Mouse (Mus musculus): Measurements from ENCODE around the gene Dcaf5.

The Dcaf5 gene

DNA sequence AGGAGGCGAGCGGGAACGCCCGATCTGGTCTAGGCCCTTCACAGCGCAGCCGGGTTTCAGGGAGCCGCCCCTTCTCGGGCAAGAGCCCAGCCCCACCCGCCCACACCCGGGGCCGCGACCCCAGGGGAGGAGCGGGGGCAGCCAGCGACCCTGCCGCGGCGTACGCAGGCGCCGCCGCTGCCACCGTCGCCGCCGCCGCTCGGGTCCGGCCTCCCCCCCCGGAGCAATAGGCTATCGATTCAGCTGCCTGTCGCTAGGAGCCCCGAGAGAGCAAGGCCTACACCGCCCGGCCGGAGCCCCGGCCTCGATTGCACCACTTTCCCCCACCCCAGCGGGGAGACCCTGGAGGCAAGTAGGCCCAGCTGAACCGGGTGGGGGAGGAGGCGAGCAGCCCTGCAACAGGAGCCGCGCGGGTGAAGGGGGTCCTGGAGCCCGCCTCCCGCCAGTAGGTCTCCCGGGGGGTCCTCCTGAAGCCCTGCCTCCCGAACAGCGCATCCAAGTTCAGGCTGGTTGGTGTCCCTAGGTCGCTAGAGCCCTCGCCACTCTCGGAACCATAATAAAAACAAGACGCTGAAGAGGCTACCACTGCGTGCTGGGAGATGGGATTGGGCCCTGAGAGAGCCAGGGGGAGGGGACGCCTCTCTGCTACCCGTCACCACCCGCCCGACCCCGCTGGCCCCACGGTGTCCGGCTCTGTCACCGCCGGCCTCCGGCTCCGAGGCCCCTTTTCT is 1.3 kb downstream of the Dcaf5 start:
- ChIA-PET POLR2A (interaction anchor here in 2 of 4 experiments (0.6 to 1.5 kb wide), 8 partner anchors 31 to 236 kb away, joined by 3 to 4 read pairs (median 3); partner anchors contain the start of gene Slc39a9 (in 1 of the 2)), CTCF (interaction anchor here in 2 of 4 experiments (0.6 to 0.9 kb wide), 2 partner anchors 27 to 482 kb away, joined by 3 read pairs; no protein-coding TSS in a partner anchor)

DNA sequence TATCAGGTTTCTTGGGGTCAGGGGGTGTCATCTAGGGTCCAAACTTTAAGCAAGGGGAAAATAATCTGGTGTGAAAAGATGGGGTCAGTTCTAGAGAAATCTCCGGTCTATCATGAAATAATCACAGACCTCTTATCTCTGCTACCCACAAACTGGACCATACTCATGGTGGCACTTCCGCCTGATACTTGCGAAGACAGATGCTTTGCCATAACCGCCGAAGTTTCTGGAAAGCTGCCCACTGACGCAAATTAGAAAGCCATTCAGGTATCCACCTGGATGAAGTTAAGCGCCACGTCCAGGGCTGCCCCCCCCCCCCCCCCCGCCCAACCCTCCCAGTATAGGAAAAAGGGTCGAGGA is 1.8 kb downstream of the Dcaf5 start:
- POLR2A ChIA-PET = interaction anchor here in 2 of 4 experiments (0.6 to 1.5 kb wide), 5 partner anchors 9 to 209 kb away, joined by 3 to 7 read pairs (median 3); partner anchors contain the start of gene Slc39a9 (in 1 of the 2)
- CTCF ChIA-PET = interaction anchor here in 1 of 4 experiments (0.9 kb wide), 1 partner anchor 27 kb away, joined by 3 read pairs; no protein-coding TSS in a partner anchor

GRCm38 (mm10) chr12:80433266-80433665 is 3.1 kb downstream of the Dcaf5 start:
- CTCF ChIA-PET = no interaction called here
- POLR2A ChIA-PET = interaction anchor here in 3 of 4 experiments (0.5 to 1.4 kb wide), 4 partner anchors 23 to 320 kb away, joined by 3 to 5 read pairs (median 3); no protein-coding TSS in a partner anchor

GRCm38 (mm10) chr12:80427683-80428082 is 8.7 kb downstream of the Dcaf5 start:
- ChIA-PET POLR2A (interaction anchor here in 2 of 4 experiments (0.5 to 2.4 kb wide), 2 partner anchors 14 to 311 kb away, joined by 3 to 6 read pairs; no protein-coding TSS in a partner anchor), CTCF (interaction anchor here in 1 of 4 experiments (0.6 kb wide), 1 partner anchor 34 kb away, joined by 4 read pairs; no protein-coding TSS in a partner anchor)

- CTCF ChIA-PET = interaction anchor here in 1 of 4 experiments (0.6 kb wide), 1 partner anchor 8 kb away, joined by 3 read pairs; no protein-coding TSS in a partner anchor
Measured at GRCm38 (mm10) chr12:80415100-80415499, 21.3 kb downstream of the Dcaf5 start.

GRCm38 (mm10) chr12:80410855-80411254 is 25.5 kb downstream of the Dcaf5 start:
- CTCF ChIA-PET = interaction anchor here in 3 of 4 experiments (0.6 to 2.2 kb wide), 6 partner anchors 31 to 252 kb away, joined by 3 to 9 read pairs (median 4); no protein-coding TSS in a partner anchor
- POLR2A ChIA-PET = interaction anchor here in 1 of 4 experiments (0.6 to 1.2 kb wide), 4 partner anchors 16 to 87 kb away, joined by 3 to 4 read pairs (median 3); no protein-coding TSS in a partner anchor

More at GRCm38 (mm10) chr12:80415100-80415499, 21.3 kb downstream of the Dcaf5 start:
- POLR2A ChIA-PET = no interaction called here

- CTCF ChIA-PET = interaction anchor here (0.6 to 4.1 kb wide), 36 partner anchors 9 to 1047 kb away, joined by 3 to 51 read pairs (median 4); partner anchors contain the start of gene Slc39a9 (in 1 of the 4)
- POLR2A ChIA-PET = interaction anchor here in 2 of 4 experiments (0.6 to 2.0 kb wide), 8 partner anchors 14 to 295 kb away, joined by 3 to 8 read pairs (median 3); partner anchors contain the start of genes Erh (in 2 of the 2), Slc39a9 (in 2 of the 2), Dcaf5 (in 1 of the 2) and Zfp36l1 (in 1 of the 2)
Measured at GRCm38 (mm10) chr12:80407824-80408223, 28.6 kb downstream of the Dcaf5 start.

DNA sequence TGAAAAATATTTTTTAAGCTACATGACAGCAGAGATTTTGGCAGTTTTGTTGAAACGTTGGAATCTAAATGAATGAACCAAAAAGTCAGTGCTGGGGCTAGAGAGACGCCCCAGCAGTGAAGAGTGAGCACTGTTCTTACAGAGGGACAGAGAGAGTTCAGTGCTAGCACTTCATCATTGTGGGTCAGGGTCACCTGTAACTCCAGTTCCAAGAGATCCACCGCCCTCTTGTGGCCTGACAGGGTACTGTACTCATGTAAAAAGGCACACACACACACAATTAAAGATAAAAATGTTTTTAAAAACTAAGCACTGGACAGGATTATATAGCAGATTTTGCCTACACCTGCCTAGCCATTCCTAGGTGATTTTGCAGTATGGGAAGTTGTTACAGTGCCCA is 29.8 kb downstream of the Dcaf5 start:
- ChIA-PET CTCF (interaction anchor here (0.6 to 4.1 kb wide), 21 partner anchors 8 to 412 kb away, joined by 3 to 51 read pairs (median 3); no protein-coding TSS in a partner anchor), POLR2A (interaction anchor here in 2 of 4 experiments (0.7 to 2.0 kb wide), 4 partner anchors 30 to 249 kb away, joined by 3 to 7 read pairs (median 4); partner anchors contain the start of genes Erh (in 1 of the 2) and Slc39a9 (in 1 of the 2))

- ChIA-PET CTCF (interaction anchor here in 3 of 4 experiments (0.6 to 1.4 kb wide), 4 partner anchors 9 to 289 kb away, joined by 3 to 4 read pairs (median 3); no protein-coding TSS in a partner anchor), POLR2A (interaction anchor here in 1 of 4 experiments (1.3 kb wide), 1 partner anchor 30 kb away, joined by 3 read pairs; no protein-coding TSS in a partner anchor)
Measured at GRCm38 (mm10) chr12:80404139-80404538, 32.3 kb downstream of the Dcaf5 start.

DNA sequence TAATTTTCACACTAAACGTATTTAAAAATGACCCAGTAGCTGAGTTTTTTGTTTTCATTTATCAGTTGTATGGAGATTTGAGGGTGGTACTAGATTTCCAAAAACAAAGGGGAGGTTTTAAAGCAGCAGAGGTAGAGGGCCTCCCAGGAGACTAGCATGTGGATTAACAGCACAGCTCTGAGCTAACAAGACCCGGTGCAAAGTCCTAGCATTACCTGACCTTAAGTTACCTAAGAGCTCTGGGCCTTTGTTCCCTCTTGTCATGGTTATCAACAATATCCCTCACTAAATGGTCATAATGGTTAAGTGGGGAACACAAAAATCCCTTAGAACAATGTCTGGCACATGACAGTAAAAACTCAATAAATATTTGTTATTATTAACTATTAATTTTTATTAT is 37.3 kb downstream of the Dcaf5 start:
- CTCF ChIA-PET = interaction anchor here in 3 of 4 experiments (0.6 to 1.6 kb wide), 3 partner anchors 8 to 245 kb away, joined by 3 to 4 read pairs (median 4); no protein-coding TSS in a partner anchor

DNA sequence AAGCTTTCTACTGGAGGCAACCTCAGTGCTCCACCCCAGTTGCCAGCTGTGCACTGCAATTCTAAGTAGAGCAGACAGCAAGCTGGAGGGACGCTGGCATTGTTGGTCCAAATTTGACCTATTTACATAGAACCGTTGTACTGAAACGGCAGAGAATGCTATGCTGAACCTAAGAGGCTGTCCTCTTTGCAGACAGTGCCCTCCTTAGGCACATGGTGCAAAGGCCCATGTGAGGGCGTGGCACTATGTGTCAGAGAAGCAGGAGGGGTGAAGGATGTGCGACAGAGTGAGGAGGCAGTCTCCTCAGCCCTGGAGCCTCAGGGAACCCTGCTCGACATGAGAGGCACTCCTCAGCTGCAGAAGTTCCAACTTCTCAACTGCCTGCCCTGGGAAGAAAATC is 40.0 kb downstream of the Dcaf5 start:
- CTCF ChIA-PET = interaction anchor here in 3 of 4 experiments (0.5 to 2.6 kb wide), 5 partner anchors 12 to 1048 kb away, joined by 3 to 11 read pairs (median 4); no protein-coding TSS in a partner anchor
- POLR2A ChIA-PET = interaction anchor here in 1 of 4 experiments (0.5 to 0.6 kb wide), 2 partner anchors 230 to 422 kb away, joined by 3 to 6 read pairs; no protein-coding TSS in a partner anchor

More for the DNA sequence above, 37.3 kb downstream of the Dcaf5 start:
- POLR2A ChIA-PET = no interaction called here

DNA sequence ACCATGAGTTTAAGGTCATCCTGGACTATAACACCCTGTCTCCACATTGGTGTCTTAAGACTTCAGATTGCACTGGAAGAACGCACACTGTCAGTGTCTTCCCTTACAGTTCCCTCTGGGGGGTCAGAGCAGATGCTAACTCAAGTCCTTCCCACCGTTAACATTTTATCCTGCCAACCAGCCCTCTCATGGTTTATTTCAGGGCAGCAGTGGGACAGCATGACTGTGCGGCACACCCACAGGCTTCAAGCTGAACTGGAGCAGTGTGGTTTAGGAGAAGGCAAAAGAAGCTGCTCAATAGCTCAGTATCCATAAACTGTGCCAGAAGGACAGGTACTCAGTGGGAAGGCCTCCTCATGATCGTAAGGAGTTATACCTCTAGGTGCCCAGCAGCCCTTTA is 41.1 kb downstream of the Dcaf5 start:
- CTCF ChIA-PET = interaction anchor here in 1 of 4 experiments (0.7 to 1.6 kb wide), 2 partner anchors 12 to 198 kb away, joined by 3 to 9 read pairs; no protein-coding TSS in a partner anchor
- POLR2A ChIA-PET = interaction anchor here in 1 of 4 experiments (1.1 kb wide), 1 partner anchor 17 kb away, joined by 4 read pairs; no protein-coding TSS in a partner anchor

DNA sequence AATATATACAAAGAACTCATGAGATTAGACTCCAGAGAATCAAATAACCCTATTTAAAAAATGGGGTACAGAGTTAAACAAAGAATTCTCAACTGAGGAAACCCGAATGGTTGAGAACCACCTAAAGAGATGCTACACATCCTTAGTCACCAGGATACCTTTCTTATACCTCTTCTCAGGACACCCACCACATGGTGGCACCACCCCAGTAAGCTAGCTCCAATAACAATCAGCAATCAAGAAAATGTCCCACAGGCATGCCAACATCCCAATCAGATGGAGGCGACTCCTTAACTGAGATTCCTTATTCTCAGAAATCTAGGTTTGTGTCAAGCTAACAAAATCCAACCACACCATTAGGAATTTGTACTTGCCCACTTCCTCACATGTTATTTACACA is 42.4 kb downstream of the Dcaf5 start:
- ChIA-PET POLR2A (interaction anchor here in 1 of 4 experiments (1.3 kb wide), 1 partner anchor 14 kb away, joined by 3 read pairs; no protein-coding TSS in a partner anchor), CTCF (interaction anchor here in 2 of 4 experiments (0.6 to 1.6 kb wide), 7 partner anchors 13 to 333 kb away, joined by 3 to 9 read pairs (median 3); no protein-coding TSS in a partner anchor)

GRCm38 (mm10) chr12:80389448-80389847 is 47.0 kb downstream of the Dcaf5 start:
- POLR2A ChIA-PET = interaction anchor here in 2 of 4 experiments (0.9 to 1.5 kb wide), 5 partner anchors 51 to 276 kb away, joined by 3 to 4 read pairs (median 4); partner anchors contain the start of gene Zfp36l1 (in 1 of the 2)
- CTCF ChIA-PET = interaction anchor here (0.8 to 4.4 kb wide), 11 partner anchors 15 to 248 kb away, joined by 3 to 29 read pairs (median 5); no protein-coding TSS in a partner anchor

- ChIA-PET POLR2A (interaction anchor here in 1 of 4 experiments (1.4 kb wide), 1 partner anchor 13 kb away, joined by 5 read pairs; no protein-coding TSS in a partner anchor), CTCF (interaction anchor here in 1 of 4 experiments (0.6 kb wide), 1 partner anchor 374 kb away, joined by 3 read pairs; no protein-coding TSS in a partner anchor)
Measured at GRCm38 (mm10) chr12:80387326-80387725, 49.1 kb downstream of the Dcaf5 start.

GRCm38 (mm10) chr12:80385361-80385760 is 51.0 kb downstream of the Dcaf5 start:
- CTCF ChIA-PET = no interaction called here
- POLR2A ChIA-PET = no interaction called here

DNA sequence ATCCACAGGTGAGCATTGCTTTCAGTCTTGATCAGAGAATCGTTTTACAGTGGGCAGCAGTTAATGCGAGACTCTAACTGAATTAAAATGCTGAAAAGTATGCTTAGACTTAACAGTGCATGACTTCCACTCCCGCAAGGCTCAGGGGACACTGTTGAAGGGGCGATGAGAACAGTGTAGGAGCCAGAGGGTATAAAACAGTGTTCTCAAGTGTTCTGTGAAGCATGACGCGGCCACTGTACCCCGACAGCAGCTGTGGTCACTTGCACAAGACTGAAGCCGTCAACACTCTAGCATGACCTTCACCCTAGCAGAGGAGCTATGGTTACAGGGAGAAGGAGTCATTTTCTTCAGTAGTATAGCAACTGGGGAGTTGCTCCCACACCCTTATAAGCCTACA is 52.9 kb downstream of the Dcaf5 start:
- ChIA-PET CTCF (no interaction called here), POLR2A (interaction anchor here in 1 of 4 experiments (1.4 to 1.8 kb wide), 2 partner anchors 41 to 225 kb away, joined by 4 read pairs; no protein-coding TSS in a partner anchor)

- POLR2A ChIA-PET = interaction anchor here in 1 of 4 experiments (1.4 to 1.8 kb wide), 2 partner anchors 40 to 225 kb away, joined by 4 read pairs; no protein-coding TSS in a partner anchor
- CTCF ChIA-PET = interaction anchor here in 2 of 4 experiments (0.6 kb wide), 2 partner anchors 23 kb away, joined by 3 to 5 read pairs; no protein-coding TSS in a partner anchor
Measured at GRCm38 (mm10) chr12:80382794-80383193, 53.6 kb downstream of the Dcaf5 start.
